Mouse (Mus musculus): Measurements from ENCODE around the gene Itga5.

- TF ChIP-seq CTCF (IDR thresholded peaks at IDR 0.05; ENCODE audit: low read depth, low read length) (no peak), POLR2A (IDR thresholded peaks at IDR 0.05; ENCODE audit: extremely low read depth, insufficient read depth, low read length) (no peak)
Observed at GRCm38 (mm10) chr15:103335488-103336235, 30.9 kb downstream of the Itga5 start.
